Mouse (Mus musculus) megakaryocyte progenitor cell, adult 5-6 weeks (primary cell): Measurements from ENCODE around the gene Gm20458. TPM values are rescaled to one million over a fixed set of nuclear protein-coding genes. Genes with fewer than 3 reads are reported as not detected.

Source experiments
- ATAC-seq: replicated peaks from 2 replicates; pipeline ENCODE4 v1.8.0; 2016; ENCODE audit warnings: mild to moderate bottlenecking, moderate TSS enrichment, inconsistent platforms; ENCODE audit not compliant: poor library complexity
- total RNA-seq, 2 experiments: library from RNA; stranded (forward) in 1 of 2; stranded (reverse) in 1 of 2; fragments of 157-497, 149-512 nt in 1 of 2; fragments of 200-1000 nt in 1 of 2; gene quantifications; 2 replicates each; pipeline versions ENCODE4 v1.2.3 to v1.2.4; 2015 to 2017

Gene Gm20458
- total RNA-seq, 2 experiments from 2014 or later: not detected

- ATAC-seq: no peak
Measured at GRCm38 (mm10) chr2:164449341-164450042, 11.3 kb upstream of the Gm20458 start.

DNA sequence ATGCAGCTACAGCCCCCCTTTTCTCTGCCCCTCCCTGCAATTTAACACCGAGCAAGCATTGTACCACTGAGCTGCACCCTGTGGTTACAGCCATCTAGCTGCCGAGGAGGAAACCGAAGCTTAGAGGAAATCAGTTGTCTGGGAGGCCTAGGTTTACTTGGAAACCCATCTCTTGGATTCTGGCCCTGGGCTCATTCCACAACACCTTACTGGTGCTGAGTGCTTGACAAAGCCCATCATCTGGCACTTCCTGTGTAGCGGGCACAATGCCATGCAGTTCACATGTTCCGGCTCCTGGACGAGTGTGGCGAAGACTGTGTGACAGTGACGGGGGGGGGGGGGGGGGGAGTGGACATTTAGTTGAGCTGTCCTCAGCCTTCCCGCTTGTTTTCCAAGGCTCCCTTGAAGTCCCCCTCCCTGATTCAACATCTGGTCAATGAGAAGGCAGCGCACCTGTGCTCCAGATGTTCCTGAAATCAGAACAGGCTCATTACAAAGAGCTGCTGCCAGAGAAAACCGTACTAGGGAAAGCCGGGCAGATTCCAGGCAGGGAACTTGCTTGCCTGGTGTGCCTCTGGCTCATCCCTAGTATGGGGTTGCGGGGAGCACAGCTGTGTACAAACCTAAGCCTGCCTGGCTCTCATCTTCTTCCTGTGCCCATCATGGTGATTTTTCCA lies 8.6 kb upstream of the Gm20458 start:
- ATAC-seq: no peak

- ATAC-seq: no peak
Measured at GRCm38 (mm10) chr2:164453047-164453757, 7.6 kb upstream of the Gm20458 start.

- ATAC-seq: no peak
Measured at GRCm38 (mm10) chr2:164453887-164454500, 6.8 kb upstream of the Gm20458 start.

DNA sequence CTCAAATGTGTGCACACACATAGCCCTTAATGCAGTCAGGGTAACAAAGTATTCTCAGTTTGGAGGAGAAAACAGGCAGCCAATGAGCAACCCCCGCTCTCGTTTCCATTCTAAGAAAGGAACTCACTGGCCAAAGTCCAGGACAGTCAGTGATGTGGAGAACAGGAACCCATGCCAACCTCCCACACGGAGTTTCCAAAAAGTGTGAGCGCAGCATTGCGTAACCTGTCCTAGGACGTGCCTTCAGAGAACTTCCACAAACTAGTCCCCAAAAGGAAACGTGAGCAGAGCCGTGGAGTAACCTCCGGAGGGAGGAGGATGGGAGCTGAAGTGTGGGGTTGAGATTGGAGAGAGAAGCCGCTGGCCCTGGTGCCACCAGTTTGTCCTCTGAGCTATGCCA lies 5.9 kb upstream of the Gm20458 start:
- ATAC-seq: peak; percentile 78

GRCm38 (mm10) chr2:164455421-164456190 lies 5.2 kb upstream of the Gm20458 start:
- ATAC-seq: no peak

DNA sequence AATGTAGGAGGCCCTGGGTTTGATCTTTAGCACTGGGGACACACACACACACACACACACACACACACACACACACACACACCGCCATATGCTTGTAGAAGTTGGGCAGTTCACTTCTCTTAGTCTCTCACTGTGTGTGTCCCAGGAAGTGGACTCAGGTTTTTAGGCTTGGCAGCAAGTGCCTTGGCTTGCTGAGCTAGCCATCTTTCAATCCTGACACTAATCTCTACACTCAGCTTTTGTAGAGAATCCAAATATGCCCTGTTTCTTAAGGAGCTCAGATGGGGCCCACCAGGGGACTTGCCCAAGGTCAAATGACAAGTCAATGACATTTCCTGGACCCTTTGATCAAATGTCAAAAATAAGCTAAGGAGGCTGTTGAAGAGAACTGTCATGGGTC lies 4.4 kb upstream of the Gm20458 start:
- ATAC-seq: no peak

DNA sequence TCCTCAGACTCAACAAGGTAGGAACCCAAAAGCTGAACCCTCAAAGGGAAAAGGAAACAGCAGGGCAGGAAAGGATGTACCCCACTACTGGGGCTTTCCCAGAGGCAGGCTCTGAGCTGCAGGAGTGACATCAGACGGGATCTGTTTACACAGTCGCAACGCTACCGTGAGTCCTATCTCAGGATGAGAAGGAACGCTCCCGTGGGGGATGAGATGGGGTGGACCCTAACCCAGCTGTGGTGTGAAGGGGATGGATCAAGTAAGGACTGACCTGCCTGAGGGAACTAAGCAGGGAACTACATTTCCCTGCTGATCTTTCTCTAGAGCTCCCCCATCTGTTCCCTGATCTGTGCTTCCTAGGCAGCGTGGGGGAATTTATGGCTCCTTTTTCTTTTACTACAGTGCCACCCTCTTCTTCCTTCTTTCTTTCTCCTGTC lies 3.9 kb upstream of the Gm20458 start, which contains the start of gene Sys1:
TSS of gene Sys1 (plus strand) at position 101 of the 437 bp plus-strand sequence.
- no peak for ATAC-seq

- ATAC-seq: no peak
Measured at GRCm38 (mm10) chr2:164457942-164458341, 2.8 kb upstream of the Gm20458 start.

- ATAC-seq: no peak
Measured at GRCm38 (mm10) chr2:164458535-164458934, 2.2 kb upstream of the Gm20458 start.

- no peak for ATAC-seq
Measured at GRCm38 (mm10) chr2:164465161-164465560, 4.4 kb downstream of the Gm20458 start.

DNA sequence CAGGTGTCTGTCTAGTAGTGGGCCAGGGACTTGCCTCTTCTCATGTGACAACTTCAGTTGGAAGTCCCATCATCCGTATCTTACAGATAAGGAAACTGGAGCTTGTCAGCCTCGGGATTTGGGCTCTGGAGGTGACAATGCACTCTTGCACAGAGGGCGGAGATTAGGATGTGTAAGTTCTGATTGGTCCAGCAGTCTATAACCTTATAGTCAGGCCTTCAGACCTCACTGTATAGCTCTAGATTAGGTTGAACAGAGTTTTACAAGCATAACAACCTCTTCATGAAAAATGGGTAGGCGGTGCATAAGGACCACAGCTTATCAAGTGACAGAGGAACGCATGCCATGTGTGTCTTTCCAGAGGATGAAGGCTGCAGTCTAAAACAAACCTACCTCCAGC lies 6.0 kb downstream of the Gm20458 start:
- peak; percentile 62 for ATAC-seq

DNA sequence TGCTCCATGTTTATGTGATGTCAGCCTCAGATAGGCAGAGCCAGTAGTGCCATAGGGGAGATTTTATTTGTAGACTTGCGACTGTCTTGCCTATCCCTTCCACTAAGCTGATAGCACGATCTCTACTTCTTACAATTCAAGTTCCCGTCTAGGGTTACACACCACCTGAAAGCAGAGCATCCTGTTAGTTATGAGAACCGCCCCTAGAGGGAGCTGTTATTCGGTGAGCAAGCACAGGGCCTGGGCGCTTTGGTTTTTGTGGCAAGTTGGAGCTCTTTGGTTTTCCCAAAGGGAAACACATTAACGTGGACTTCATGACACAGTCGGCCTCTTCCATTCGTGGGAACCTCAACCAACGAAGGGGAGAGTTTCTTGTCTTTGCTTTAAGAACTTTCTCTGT lies 9.5 kb downstream of the Gm20458 start:
- peak; percentile 80 for ATAC-seq

- ATAC-seq: no peak
Measured at GRCm38 (mm10) chr2:164473624-164474023, 12.9 kb downstream of the Gm20458 start, which contains the start of gene Trp53tg5. Trp53tg5 (minus strand) TSS chr2:164473724.

DNA sequence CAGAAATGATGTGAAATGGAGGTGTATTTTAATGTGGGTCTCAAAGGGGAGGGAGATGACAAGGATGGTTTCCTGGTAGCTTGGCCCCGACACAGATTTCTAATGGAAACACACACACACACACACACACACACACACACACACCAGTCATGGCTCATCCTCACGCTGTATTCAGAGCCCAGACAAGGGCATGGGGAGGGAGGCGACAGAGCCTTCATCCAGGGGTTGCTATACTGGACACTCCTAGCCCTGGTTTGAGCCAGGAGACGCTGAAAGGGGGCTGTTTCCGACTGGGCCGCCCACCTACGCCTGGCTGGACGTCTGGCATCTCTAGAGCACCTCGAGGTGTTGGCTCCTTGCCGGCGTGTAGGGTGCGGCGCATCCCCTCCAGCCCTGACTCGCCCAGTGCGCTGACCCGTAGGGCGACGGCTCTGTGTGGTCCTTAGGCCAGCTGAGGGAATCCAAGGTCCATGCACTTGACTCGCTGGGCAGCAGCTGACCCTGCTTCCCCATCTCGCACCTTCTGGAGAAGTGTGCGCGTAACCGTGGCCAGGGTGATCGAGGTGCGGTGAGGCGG lies 25.0 kb downstream of the Gm20458 start, which contains the start of gene Dbndd2:
TSS of gene Dbndd2 (plus strand) at position 426 of the 577 bp plus-strand sequence.
- 0 out of 2 replicates have a peak, but pooled peaks have one; percentile 26 for ATAC-seq

GRCm38 (mm10) chr2:164486258-164487114 lies 25.7 kb downstream of the Gm20458 start:
- ATAC-seq: 0 out of 2 replicates have a peak, but pooled peaks have one; percentile 26

- no peak for ATAC-seq
Measured at GRCm38 (mm10) chr2:164487115-164487527, 26.4 kb downstream of the Gm20458 start.

- ATAC-seq: no peak
Measured at GRCm38 (mm10) chr2:164487812-164488211, 27.0 kb downstream of the Gm20458 start.

DNA sequence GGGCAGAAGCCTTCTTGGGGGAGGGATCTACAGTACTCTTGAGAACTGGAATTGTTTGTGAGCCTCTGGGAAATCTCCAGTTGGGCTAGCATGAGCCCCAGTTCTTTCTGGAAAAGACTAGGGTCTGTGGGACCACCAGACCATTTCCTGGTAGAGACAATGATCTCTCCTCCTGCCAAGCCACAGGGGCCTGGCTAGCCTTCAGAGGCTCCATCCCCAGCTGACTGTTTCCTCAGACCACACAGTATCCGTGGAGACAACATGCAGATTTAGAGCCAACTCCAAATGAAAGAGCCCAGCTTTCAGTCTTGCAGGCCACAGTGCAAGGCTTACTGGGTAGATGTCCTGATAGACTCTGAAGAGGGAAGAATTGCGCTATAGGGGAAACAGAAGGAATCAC lies 33.4 kb downstream of the Gm20458 start:
- no peak for ATAC-seq
